ENCODE assay signal across 8 mouse cellular contexts in the genomic region with DNA sequence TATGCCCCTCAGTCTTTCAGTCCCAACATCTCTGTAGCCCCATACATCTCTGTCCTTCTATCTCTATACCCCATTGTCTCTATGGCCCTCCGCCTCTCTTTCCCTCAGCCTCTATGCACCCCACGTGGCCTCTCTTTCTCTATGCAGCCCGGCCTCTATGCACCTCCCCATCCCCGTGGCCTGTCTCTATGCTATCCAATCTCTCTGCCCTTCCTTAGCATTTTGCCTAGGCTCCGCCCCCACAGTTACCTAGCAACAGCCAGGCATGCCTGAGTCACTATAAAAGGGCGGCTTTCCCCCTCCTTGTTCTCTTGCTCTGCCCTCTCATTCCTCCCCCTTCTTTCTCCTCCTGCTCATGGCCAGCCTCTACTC. TPM values are rescaled to one million over a fixed set of nuclear protein-coding genes. Genes with fewer than 3 reads are reported as not detected.
DNase-seq lines count a peak whose midpoint lies in the region; ATAC-seq and TF ChIP-seq lines count a peak whose summit lies in the region.

No protein-coding gene starts in this region.

- no peak for TF ChIP-seq CTCF in embryonic fibroblast, embryonic 13.5 days (IDR thresholded peaks at IDR 0.05; ENCODE audit: borderline replicate concordance, insufficient read depth, low read length)

- H3K4me2 ChIP-seq in kidney, embryonic 14.5 days (replicated peaks; ENCODE audit: low read depth, low read length) = peak overlapping the region; percentile 51
- H3K4me2 ChIP-seq in limb, embryonic 14.5 days (replicated peaks; ENCODE audit: low read depth, low read length, severe bottlenecking) = peak overlapping the region; percentile 54
- H3K4me2 ChIP-seq in midbrain, embryonic 16.5 days (ENCODE audit: low read length) = peak overlapping the region; percentile 63

- no peaks in the 10 kb centered on the region for H3K9me3 ChIP-seq in heart, embryonic 10.5 days
- no peaks in the 10 kb centered on the region for H3K9me3 ChIP-seq in kidney, embryonic 14.5 days (ENCODE audit: control insufficient read depth, low read length)
- H3K9me3 ChIP-seq in limb, embryonic 14.5 days (ENCODE audit: control insufficient read depth, low read length) = no peaks in the 10 kb centered on the region
- no peaks in the 10 kb centered on the region for H3K9me3 ChIP-seq in midbrain, embryonic 16.5 days (replicated peaks; ENCODE audit: control insufficient read depth, low read length, poor library complexity, severe bottlenecking)

- H3K9ac ChIP-seq in kidney, embryonic 14.5 days (ENCODE audit: low read depth, low read length) = peak overlapping the region; percentile 55; the same call in 1 of the 2 replicates
- H3K9ac ChIP-seq in limb, embryonic 14.5 days (ENCODE audit: low read depth, low read length, severe bottlenecking) = peak overlapping the region; percentile 65
- peak overlapping the region; percentile 58 for H3K9ac ChIP-seq in midbrain, embryonic 16.5 days (ENCODE audit: low read depth, low read length)

- no peaks in the 10 kb centered on the region for H3K36me3 ChIP-seq in heart, embryonic 10.5 days
- no peaks in the 10 kb centered on the region for H3K36me3 ChIP-seq in kidney, embryonic 14.5 days (ENCODE audit: control insufficient read depth, insufficient read depth, low read length)
- no peaks in the 10 kb centered on the region for H3K36me3 ChIP-seq in limb, embryonic 14.5 days (ENCODE audit: control insufficient read depth, insufficient read depth, low read length)
- H3K36me3 ChIP-seq in midbrain, embryonic 16.5 days (ENCODE audit: control insufficient read depth, insufficient read depth, low read length) = no peaks in the 10 kb centered on the region

- H3K27ac ChIP-seq in embryonic fibroblast, embryonic 13.5 days (ENCODE audit: insufficient read depth, low read length) = peak overlapping the region; percentile 21; the same call in 1 of the 2 replicates
- H3K27ac ChIP-seq in heart, embryonic 10.5 days = peak overlapping the region; percentile 91
- H3K27ac ChIP-seq in kidney, embryonic 14.5 days (ENCODE audit: low read depth, low read length) = peak overlapping the region; percentile 71
- H3K27ac ChIP-seq in limb, embryonic 14.5 days (replicated peaks; ENCODE audit: low read depth, low read length) = peak overlapping the region; percentile 81
- H3K27ac ChIP-seq in midbrain, embryonic 16.5 days (ENCODE audit: low read length) = peak overlapping the region; percentile 86

- no peak overlapping the region for H3K4me3 ChIP-seq in embryonic fibroblast, embryonic 13.5 days (ENCODE audit: insufficient read depth, low read length)
- H3K4me3 ChIP-seq in heart, embryonic 10.5 days = peak overlapping the region; percentile 60
- peak overlapping the region; percentile 39 for H3K4me3 ChIP-seq in kidney, embryonic 14.5 days (ENCODE audit: low read length)
- H3K4me3 ChIP-seq in limb, embryonic 14.5 days (replicated peaks; ENCODE audit: low read length) = peak overlapping the region; percentile 41
- peak overlapping the region; percentile 43 for H3K4me3 ChIP-seq in midbrain, embryonic 16.5 days (ENCODE audit: low read depth, low read length)

- no peaks in the 10 kb centered on the region for H3K4me1 ChIP-seq in embryonic fibroblast, embryonic 13.5 days (ENCODE audit: control insufficient read depth, insufficient read depth, low read length)
- 0 out of 2 replicates have a peak, but pooled peaks cover 5% of the 10 kb centered on the region for H3K4me1 ChIP-seq in heart, embryonic 10.5 days
- no peaks in the 10 kb centered on the region for H3K4me1 ChIP-seq in kidney, embryonic 14.5 days (ENCODE audit: control insufficient read depth, insufficient read depth, low read length)
- no peaks in the 10 kb centered on the region for H3K4me1 ChIP-seq in limb, embryonic 14.5 days (ENCODE audit: control insufficient read depth, insufficient read depth, low read length)
- H3K4me1 ChIP-seq in midbrain, embryonic 16.5 days (ENCODE audit: control insufficient read depth, insufficient read depth, low read length) = 0 out of 2 replicates have a peak, but pooled peaks cover 4% of the 10 kb centered on the region

- H3K27me3 ChIP-seq in heart, embryonic 10.5 days (ENCODE audit: insufficient read depth, poor library complexity, severe bottlenecking) = peaks cover 4% of the 10 kb centered on the region; the same call in 1 of the 2 replicates
- no peaks in the 10 kb centered on the region for H3K27me3 ChIP-seq in kidney, embryonic 14.5 days (ENCODE audit: control insufficient read depth, insufficient read depth, low read length)
- no peaks in the 10 kb centered on the region for H3K27me3 ChIP-seq in limb, embryonic 14.5 days (ENCODE audit: control insufficient read depth, insufficient read depth, low read length)
- H3K27me3 ChIP-seq in midbrain, embryonic 16.5 days (ENCODE audit: control insufficient read depth, insufficient read depth, low read depth, low read length) = no peaks in the 10 kb centered on the region

- ATAC-seq in kidney, embryonic 14.5 days (ENCODE audit: low FRiP score, low TSS enrichment) = peak; percentile 95
- ATAC-seq in limb, embryonic 14.5 days (ENCODE audit: low FRiP score, low read depth) = peak; percentile 90
- peak; percentile 96 for ATAC-seq in midbrain, embryonic 16.5 days

- TF ChIP-seq POLR2A in embryonic fibroblast, embryonic 13.5 days (IDR thresholded peaks at IDR 0.05; ENCODE audit: low read depth, low read length) = peak; percentile 48; the same call in 1 of the 2 replicates
- no peak for TF ChIP-seq POLR2A in limb, embryonic 14.5 days (IDR thresholded peaks at IDR 0.05; ENCODE audit: borderline replicate concordance, extremely low read depth, insufficient read depth, insufficient read length)

- peak; percentile 63 for DNase-seq in 3T3-L1 (ENCODE audit: low read depth, low spot score)
- peak; percentile 96 for DNase-seq in brain, adult 2 months (ENCODE audit: low read depth, low spot score)
- peak; percentile 96 for DNase-seq in heart, embryonic 10.5 days (ENCODE audit: low spot score)
- peak; percentile 84 for DNase-seq in limb, embryonic 14.5 days (ENCODE audit: low spot score)
- DNase-seq in spleen, postnatal 36 days (ENCODE audit: low spot score in 2 of 2) = peak; percentile 79 to 80

- WGBS in heart, embryonic 10.5 days = 21% methylated on average over 6 of the region's 6 CpGs
- 31% methylated on average over 6 of the region's 6 CpGs for WGBS in kidney, embryonic 14.5 days
- 18% methylated on average over 6 of the region's 6 CpGs for WGBS in limb, embryonic 14.5 days
- 20% methylated on average over 6 of the region's 6 CpGs for WGBS in midbrain, embryonic 16.5 days

RNA-seq across cellular contexts. Expression of a gene that starts 11.8 kb away (rescaled TPM):
- polyA plus RNA-seq in embryonic fibroblast, embryonic 13.5 days (2011; ENCODE audit: insufficient read length, low read depth, missing spikeins) = 40.1 and 54.5 TPM in 2 replicates
- 72.8 and 73.4 TPM in 2 replicates for polyA plus RNA-seq in heart, embryonic 10.5 days (2016; fragmentation: Nextera tagmentation; extraction: Ambion mirVana)
- polyA plus RNA-seq in kidney, embryonic 14.5 days (2014; fragmentation: Nextera tagmentation; extraction: Ambion mirVana) = 33.2 and 47.7 TPM in 2 replicates
- 21.9 and 25.3 TPM in 2 replicates for polyA plus RNA-seq in limb, embryonic 14.5 days (2012; rRNA removed)
- 34.5 and 37.1 TPM in 2 replicates for polyA plus RNA-seq in limb, embryonic 14.5 days (2014; fragmentation: Nextera tagmentation; extraction: Ambion mirVana)
- 127 and 131 TPM in 2 replicates for polyA plus RNA-seq in midbrain, embryonic 16.5 days (2015; fragmentation: Nextera tagmentation; extraction: Ambion mirVana)

Comparison
In these comparisons a context has a peak if more than half of its experiments do, and no peak if none do; other contexts are left out.
1. H3K27ac ChIP-seq: peak in every context shown above with its lines; median percentile 91 in heart, embryonic 10.5 days; 86 in midbrain, embryonic 16.5 days; 81 in limb, embryonic 14.5 days; 71 in kidney, embryonic 14.5 days; 21 in embryonic fibroblast, embryonic 13.5 days.